Mouse (Mus musculus): ENCODE measurements around the gene Arhgdia. TPM values are rescaled to one million over a fixed set of nuclear protein-coding genes. Genes with fewer than 3 reads are reported as not detected.

Arhgdia gene
- polyA plus RNA-seq, 1 experiment from 2014 or later = 621 TPM

- Histone ChIP-seq H3K4me3 (ENCODE audit: low read depth, low read length) (peak overlapping the region; percentile 79), H3K36me3 (ENCODE audit: control insufficient read depth, insufficient read depth, low read length) (peaks cover 3% of the 10 kb centered on the region; the same call in 1 of the 2 replicates), H3K27ac (ENCODE audit: low read depth, low read length) (no peak overlapping the region), H3K9ac (ENCODE audit: low read length) (peak overlapping the region; percentile 82), H3K9me3 (ENCODE audit: control insufficient read depth, low read length) (no peaks in the 10 kb centered on the region), H3K27me3 (ENCODE audit: control insufficient read depth, insufficient read depth, low read length) (no peaks in the 10 kb centered on the region), H3K4me2 (ENCODE audit: low read depth, low read length, severe bottlenecking) (peak overlapping the region; percentile 82), H3K4me1 (replicated peaks; ENCODE audit: control insufficient read depth, insufficient read depth, low read length) (peaks cover 11% of the 10 kb centered on the region; the same call in 1 of the 2 replicates)
- 50% methylated on average over 4 of the region's 4 CpGs for WGBS
- ATAC-seq (replicated peaks; ENCODE audit: low FRiP score) (no peak), DNase-seq (ENCODE audit: low spot score) (no peak)
These were observed 35.3 kb upstream of the Arhgdia start for GRCm38 (mm10) chr11:120616617-120617294.

GRCm38 (mm10) chr11:120615606-120616203, 34.3 kb upstream of the Arhgdia start:
- peaks cover 3% of the 10 kb centered on the region; the same call in 1 of the 2 replicates for H3K36me3 ChIP-seq (ENCODE audit: control insufficient read depth, insufficient read depth, low read length)
- 92% methylated on average over 11 of the region's 11 CpGs for WGBS
- H3K4me1 ChIP-seq (replicated peaks; ENCODE audit: control insufficient read depth, insufficient read depth, low read length) = peaks cover 11% of the 10 kb centered on the region; the same call in 1 of the 2 replicates
- H3K9ac ChIP-seq (ENCODE audit: low read length) = no peak overlapping the region
- 0 out of 2 replicates have a peak overlapping the region, but pooled peaks have one; percentile 21 for H3K4me2 ChIP-seq (ENCODE audit: low read depth, low read length, severe bottlenecking)
- no peaks in the 10 kb centered on the region for H3K27me3 ChIP-seq (ENCODE audit: control insufficient read depth, insufficient read depth, low read length)
- H3K4me3 ChIP-seq (ENCODE audit: low read depth, low read length) = no peak overlapping the region
- no peaks in the 10 kb centered on the region for H3K9me3 ChIP-seq (ENCODE audit: control insufficient read depth, low read length)
- no peak overlapping the region for H3K27ac ChIP-seq (ENCODE audit: low read depth, low read length)
- ATAC-seq (replicated peaks; ENCODE audit: low FRiP score) (no peak), DNase-seq (ENCODE audit: low spot score) (no peak)

- Histone ChIP-seq H3K27ac (ENCODE audit: low read depth, low read length) (no peak overlapping the region), H3K36me3 (ENCODE audit: control insufficient read depth, insufficient read depth, low read length) (no peaks in the 10 kb centered on the region; the same call in 1 of the 2 replicates), H3K9ac (ENCODE audit: low read length) (no peak overlapping the region), H3K4me1 (replicated peaks; ENCODE audit: control insufficient read depth, insufficient read depth, low read length) (peaks cover 11% of the 10 kb centered on the region; the same call in 1 of the 2 replicates), H3K4me3 (ENCODE audit: low read depth, low read length) (no peak overlapping the region), H3K4me2 (ENCODE audit: low read depth, low read length, severe bottlenecking) (no peak overlapping the region), H3K9me3 (ENCODE audit: control insufficient read depth, low read length) (no peaks in the 10 kb centered on the region), H3K27me3 (ENCODE audit: control insufficient read depth, insufficient read depth, low read length) (no peaks in the 10 kb centered on the region)
- 95% methylated on average over 6 of the region's 6 CpGs for WGBS
- no peak for DNase-seq (ENCODE audit: low spot score)
- no peak for ATAC-seq (replicated peaks; ENCODE audit: low FRiP score)
These were observed 33.7 kb upstream of the Arhgdia start for GRCm38 (mm10) chr11:120615167-120615566.

- H3K4me1 ChIP-seq (replicated peaks; ENCODE audit: control insufficient read depth, insufficient read depth, low read length) = peaks cover 11% of the 10 kb centered on the region; the same call in 1 of the 2 replicates
- H3K9me3 ChIP-seq (ENCODE audit: control insufficient read depth, low read length) = no peaks in the 10 kb centered on the region
- WGBS = 89% methylated on average over 8 of the region's 8 CpGs
- no peak overlapping the region for H3K4me3 ChIP-seq (ENCODE audit: low read depth, low read length)
- DNase-seq (ENCODE audit: low spot score) = no peak
- no peak overlapping the region for H3K4me2 ChIP-seq (ENCODE audit: low read depth, low read length, severe bottlenecking)
- no peak overlapping the region for H3K9ac ChIP-seq (ENCODE audit: low read length)
- H3K36me3 ChIP-seq (ENCODE audit: control insufficient read depth, insufficient read depth, low read length) = no peaks in the 10 kb centered on the region; the same call in 1 of the 2 replicates
- ATAC-seq (replicated peaks; ENCODE audit: low FRiP score) = no peak
- no peak overlapping the region for H3K27ac ChIP-seq (ENCODE audit: low read depth, low read length)
- H3K27me3 ChIP-seq (ENCODE audit: control insufficient read depth, insufficient read depth, low read length) = no peaks in the 10 kb centered on the region
These were observed 32.6 kb upstream of the Arhgdia start for GRCm38 (mm10) chr11:120613976-120614375.

- WGBS = 86% methylated on average over 10 of the region's 10 CpGs
- H3K27me3 ChIP-seq (ENCODE audit: control insufficient read depth, insufficient read depth, low read length) = no peaks in the 10 kb centered on the region
- no peak overlapping the region for H3K9ac ChIP-seq (ENCODE audit: low read length)
- no peaks in the 10 kb centered on the region for H3K9me3 ChIP-seq (ENCODE audit: control insufficient read depth, low read length)
- DNase-seq (ENCODE audit: low spot score) (peak; percentile 51), ATAC-seq (replicated peaks; ENCODE audit: low FRiP score) (no peak)
- H3K27ac ChIP-seq (ENCODE audit: low read depth, low read length) = no peak overlapping the region
- H3K36me3 ChIP-seq (ENCODE audit: control insufficient read depth, insufficient read depth, low read length) = no peaks in the 10 kb centered on the region; the same call in 1 of the 2 replicates
- peaks cover 11% of the 10 kb centered on the region; the same call in 1 of the 2 replicates for H3K4me1 ChIP-seq (replicated peaks; ENCODE audit: control insufficient read depth, insufficient read depth, low read length)
- no peak overlapping the region for H3K4me3 ChIP-seq (ENCODE audit: low read depth, low read length)
- H3K4me2 ChIP-seq (ENCODE audit: low read depth, low read length, severe bottlenecking) = no peak overlapping the region
These were observed 32.1 kb upstream of the Arhgdia start for GRCm38 (mm10) chr11:120613481-120613972.

- Histone ChIP-seq H3K4me3 (ENCODE audit: low read depth, low read length) (no peak overlapping the region), H3K4me2 (ENCODE audit: low read depth, low read length, severe bottlenecking) (no peak overlapping the region), H3K27ac (ENCODE audit: low read depth, low read length) (no peak overlapping the region), H3K36me3 (ENCODE audit: control insufficient read depth, insufficient read depth, low read length) (no peaks in the 10 kb centered on the region; the same call in 1 of the 2 replicates), H3K9ac (ENCODE audit: low read length) (no peak overlapping the region), H3K9me3 (ENCODE audit: control insufficient read depth, low read length) (no peaks in the 10 kb centered on the region), H3K27me3 (ENCODE audit: control insufficient read depth, insufficient read depth, low read length) (no peaks in the 10 kb centered on the region), H3K4me1 (replicated peaks; ENCODE audit: control insufficient read depth, insufficient read depth, low read length) (peaks cover 13% of the 10 kb centered on the region; the same call in 1 of the 2 replicates)
- DNase-seq (ENCODE audit: low spot score) (peak; percentile 87), ATAC-seq (replicated peaks; ENCODE audit: low FRiP score) (0 out of 2 replicates have a peak, but pooled peaks have one; percentile 11)
- WGBS = 47% methylated on average over 6 of the region's 6 CpGs
These were observed 31.3 kb upstream of the Arhgdia start for GRCm38 (mm10) chr11:120612763-120613162.

GRCm38 (mm10) chr11:120610477-120611046, 29.1 kb upstream of the Arhgdia start:
- ATAC-seq (replicated peaks; ENCODE audit: low FRiP score) = no peak
- Histone ChIP-seq H3K9me3 (ENCODE audit: control insufficient read depth, low read length) (no peaks in the 10 kb centered on the region), H3K27me3 (ENCODE audit: control insufficient read depth, insufficient read depth, low read length) (no peaks in the 10 kb centered on the region), H3K4me3 (ENCODE audit: low read depth, low read length) (no peak overlapping the region), H3K4me1 (replicated peaks; ENCODE audit: control insufficient read depth, insufficient read depth, low read length) (peaks cover 2% of the 10 kb centered on the region; the same call in 1 of the 2 replicates), H3K27ac (ENCODE audit: low read depth, low read length) (no peak overlapping the region), H3K4me2 (ENCODE audit: low read depth, low read length, severe bottlenecking) (no peak overlapping the region), H3K9ac (ENCODE audit: low read length) (no peak overlapping the region), H3K36me3 (ENCODE audit: control insufficient read depth, insufficient read depth, low read length) (no peaks in the 10 kb centered on the region; the same call in 1 of the 2 replicates)
- WGBS = 79% methylated on average over 9 of the region's 9 CpGs
- DNase-seq (ENCODE audit: low spot score) = peak; percentile 50

GRCm38 (mm10) chr11:120609250-120609649, 27.8 kb upstream of the Arhgdia start:
- H3K36me3 ChIP-seq (ENCODE audit: control insufficient read depth, insufficient read depth, low read length) = no peaks in the 10 kb centered on the region; the same call in 1 of the 2 replicates
- H3K9me3 ChIP-seq (ENCODE audit: control insufficient read depth, low read length) = no peaks in the 10 kb centered on the region
- H3K9ac ChIP-seq (ENCODE audit: low read length) = peak overlapping the region; percentile 8; the same call in 1 of the 2 replicates
- no peak overlapping the region for H3K27ac ChIP-seq (ENCODE audit: low read depth, low read length)
- 34% methylated on average over 8 of the region's 8 CpGs for WGBS
- H3K4me3 ChIP-seq (ENCODE audit: low read depth, low read length) = no peak overlapping the region
- H3K4me2 ChIP-seq (ENCODE audit: low read depth, low read length, severe bottlenecking) = no peak overlapping the region
- no peaks in the 10 kb centered on the region for H3K27me3 ChIP-seq (ENCODE audit: control insufficient read depth, insufficient read depth, low read length)
- DNase-seq (ENCODE audit: low spot score) = peak; percentile 59
- H3K4me1 ChIP-seq (replicated peaks; ENCODE audit: control insufficient read depth, insufficient read depth, low read length) = peaks cover 2% of the 10 kb centered on the region; the same call in 1 of the 2 replicates
- ATAC-seq (replicated peaks; ENCODE audit: low FRiP score) = no peak; the same call in 1 of the 2 replicates
